Mouse (Mus musculus) small intestine, adult 2 months (tissue): Measurements from ENCODE around the gene Pik3r2. TPM values are rescaled to one million over a fixed set of nuclear protein-coding genes. Genes with fewer than 3 reads are reported as not detected.

ENCODE experiments used
- H3K27ac ChIP-seq: fragments of 200-500 bp; 2 replicates; pipeline ENCODE4 v1.5.1; 2012; ENCODE audit warnings: low read depth, low read length, control low read depth, inconsistent platforms; ENCODE audit not compliant: insufficient read depth
- H3K27me3 ChIP-seq: fragments of 200-500 bp; 2 replicates; pipeline ENCODE4 v1.6.1; 2012; ENCODE audit warnings: mild to moderate bottlenecking, moderate library complexity, low read length, inconsistent platforms; ENCODE audit not compliant: control insufficient read depth, insufficient read depth
- H3K36me3 ChIP-seq: fragments of 200-500 bp; 2 replicates; pipeline ENCODE4 v1.6.1; 2012; ENCODE audit warnings: mild to moderate bottlenecking, low read length, control low read depth, inconsistent platforms; ENCODE audit not compliant: control insufficient read depth, insufficient read depth
- H3K4me1 ChIP-seq: fragments of 200-500 bp; 2 replicates; pipeline ENCODE4 v1.6.1; 2012; ENCODE audit warnings: low read length, inconsistent platforms, mixed read lengths; ENCODE audit not compliant: control insufficient read depth, insufficient read depth, insufficient read length
- H3K4me3 ChIP-seq: fragments of 200-500 bp; 2 replicates; pipeline ENCODE4 v1.5.1; 2012; ENCODE audit warnings: low read depth, mild to moderate bottlenecking, control low read depth, inconsistent platforms, low read length, moderate library complexity
- CTCF ChIP-seq: fragments of 200-500 bp; IDR thresholded peaks from 2 replicates; pipeline ENCODE4 v1.5.1; 2012; ENCODE audit warnings: low read depth, mild to moderate bottlenecking, control low read depth, inconsistent platforms, low read length, moderate library complexity, mixed read lengths; ENCODE audit not compliant: insufficient replicate concordance, insufficient read length; ENCODE audit errors: extremely low read depth
- POLR2A ChIP-seq: fragments of 200-500 bp; IDR thresholded peaks from 2 replicates; pipeline ENCODE4 v1.6.1; 2012; ENCODE audit warnings: low read depth, mild to moderate bottlenecking, control low read depth, inconsistent platforms, low read length, moderate library complexity
- WGBS: fragments of 180-500 bp; shearing (Covaris S2); methylation state at CpG from one replicate; pipeline ENCODE4 v1.1.7; 2018; 5-methylcytosine and 5-hydroxymethylcytosine counted together
- polyA plus RNA-seq: library from polyadenylated mRNA; depleted of rRNA; stranded (reverse); fragments of >200 nt; gene quantifications from 2 replicates; pipeline ENCODE4 v1.2.3, GENCODE M21; 2012; rRNA removed

Gene Pik3r2
- polyA plus RNA-seq, 1 experiment = 414 TPM

GRCm38 (mm10) chr8:70719796-70720270 is 56.7 kb downstream of the Pik3r2 start:
- H3K4me3 ChIP-seq = peak overlapping the region; percentile 1; the same call in 1 of the 2 replicates
- 22% methylated on average over 9 of the region's 9 CpGs for WGBS

GRCm38 (mm10) chr8:70718297-70718696 is 58.2 kb downstream of the Pik3r2 start, which contains the start of gene Gm3336:
Gm3336 (plus strand) TSS chr8:70718543.
- H3K4me1 ChIP-seq = peaks cover 6% of the 10 kb centered on the region
- TF ChIP-seq CTCF (peak; percentile 78), POLR2A (peak; percentile 8; the same call in 1 of the 2 replicates)
- 2% methylated on average over 19 of the region's 19 CpGs for WGBS
- no peak within 1 kb of the TSS for H3K27ac ChIP-seq
- no peaks in the 10 kb centered on the region for H3K36me3 ChIP-seq
- H3K27me3 ChIP-seq = no peaks in the 10 kb centered on the region
- peak within 1 kb of the TSS; percentile 52 for H3K4me3 ChIP-seq

More at GRCm38 (mm10) chr8:70719796-70720270, 56.7 kb downstream of the Pik3r2 start:
- Histone ChIP-seq H3K4me1 (peaks cover 6% of the 10 kb centered on the region), H3K27me3 (no peaks in the 10 kb centered on the region), H3K27ac (peak overlapping the region; percentile 81), H3K36me3 (no peaks in the 10 kb centered on the region)
- TF ChIP-seq POLR2A (no peak), CTCF (no peak)

Other genes starting within 250 kb of the Pik3r2 start
- gene Fkbp8, start 249.0 kb downstream of the Pik3r2 start, polyA plus RNA-seq = 300 and 623 TPM in 2 replicates
- 34.3 and 64.4 TPM in 2 replicates for gene Kxd1, start 248.8 kb downstream of the Pik3r2 start, polyA plus RNA-seq
- 20.5 and 45.6 TPM in 2 replicates for gene Ell, start 237.3 kb downstream of the Pik3r2 start, polyA plus RNA-seq
- gene Isyna1, start 182.3 kb downstream of the Pik3r2 start, polyA plus RNA-seq = 61.8 and 92.4 TPM in 2 replicates
- 81.7 and 138 TPM in 2 replicates for gene Ssbp4, start 167.8 kb downstream of the Pik3r2 start, polyA plus RNA-seq
- gene Lrrc25, start 160.6 kb downstream of the Pik3r2 start, polyA plus RNA-seq = 6.7 and 7.1 TPM in 2 replicates
- gene Gdf15, start 144.3 kb downstream of the Pik3r2 start, polyA plus RNA-seq = 4.1 and 6.7 TPM in 2 replicates
- gene Pgpep1, start 116.3 kb downstream of the Pik3r2 start, polyA plus RNA-seq = 49.5 and 129 TPM in 2 replicates
- gene Lsm4, start 103.5 kb downstream of the Pik3r2 start, polyA plus RNA-seq = 109 and 152 TPM in 2 replicates
- 419 and 1,098 TPM in 2 replicates for gene Jund, start 77.8 kb downstream of the Pik3r2 start, polyA plus RNA-seq
- gene Iqcn, start 73.3 kb downstream of the Pik3r2 start, polyA plus RNA-seq = 0.03 and 0.05 TPM in 2 replicates
- 42.0 and 73.6 TPM in 2 replicates for gene Gm3336, start 58.2 kb downstream of the Pik3r2 start, polyA plus RNA-seq
- gene Pde4c, start 53.0 kb downstream of the Pik3r2 start, polyA plus RNA-seq = 6.5 and 6.8 TPM in 2 replicates
- gene Rab3a, start 22.0 kb downstream of the Pik3r2 start, polyA plus RNA-seq = 14.9 and 26.3 TPM in 2 replicates
- 190 and 222 TPM in 2 replicates for gene Mpv17l2, start 15.8 kb downstream of the Pik3r2 start, polyA plus RNA-seq
- gene Mast3, start 28.3 kb upstream of the Pik3r2 start, polyA plus RNA-seq = 63.9 and 71.9 TPM in 2 replicates
- gene Il12rb1, start 31.7 kb upstream of the Pik3r2 start, polyA plus RNA-seq = 2.5 and 5.4 TPM in 2 replicates
- gene Arrdc2, start 63.0 kb upstream of the Pik3r2 start, polyA plus RNA-seq = 26.1 and 49.9 TPM in 2 replicates
- 0.90 and 2.9 TPM in 2 replicates for gene Kcnn1, start 86.5 kb upstream of the Pik3r2 start, polyA plus RNA-seq
- gene Ccdc124, start 97.2 kb upstream of the Pik3r2 start, polyA plus RNA-seq = 35.9 and 64.7 TPM in 2 replicates
- gene Slc5a5, start 116.0 kb upstream of the Pik3r2 start, polyA plus RNA-seq = 0.41 and 24.2 TPM in 2 replicates
- gene Rpl18a, start 120.7 kb upstream of the Pik3r2 start, polyA plus RNA-seq = 2,725 and 5,728 TPM in 2 replicates
- 21.9 and 32.9 TPM in 2 replicates for gene Map1s, start 129.2 kb upstream of the Pik3r2 start, polyA plus RNA-seq